Mouse (Mus musculus): ENCODE measurements around the gene Syncrip. TPM values are rescaled to one million over a fixed set of nuclear protein-coding genes. Genes with fewer than 3 reads are reported as not detected.

Gene Syncrip
- polyA plus RNA-seq, 1 experiment from 2014 or later = 60.3 TPM

DNA sequence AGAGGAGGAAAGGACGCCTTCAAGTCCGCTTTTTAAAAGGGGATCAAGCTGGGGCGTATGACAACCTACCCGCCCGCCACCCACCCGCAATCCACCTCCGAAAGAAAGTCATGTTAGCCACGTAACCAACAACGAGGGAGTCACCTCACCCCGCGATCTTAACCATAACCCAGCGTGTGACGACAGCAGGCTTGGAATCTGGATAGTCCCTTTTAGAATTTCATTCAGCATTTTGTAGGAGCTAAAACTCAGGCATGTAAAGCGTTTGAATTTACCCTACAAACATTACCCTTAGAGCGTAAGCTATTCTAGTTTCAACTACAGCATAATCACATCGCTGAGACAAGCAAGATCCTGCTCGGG, 43.2 kb downstream of the Syncrip start:
- WGBS = 1% methylated on average over 17 of the region's 17 CpGs
- peak; percentile 29; the same call in 1 of the 2 replicates for ATAC-seq (ENCODE audit: insufficient number of reproducible peaks, insufficient read depth, low FRiP score, low read depth)
- Histone ChIP-seq H3K27ac (replicated peaks in 1 of 2; ENCODE audit: control insufficient read depth in 1 of 2, insufficient read depth in 1 of 2, low read depth in 2 of 2, low read length in 2 of 2) (peak overlapping the region; percentile 81 to 94), H3K9ac (ENCODE audit: low read length) (peak overlapping the region; percentile 93), H3K4me1 (ENCODE audit: control insufficient read depth in 2 of 2, insufficient read depth in 2 of 2, low read length in 2 of 2) (peaks cover 0 to 16% of the 10 kb centered on the region in 2 experiments; a peak in 3 of 4 replicates), H3K4me2 (ENCODE audit: low read length) (peak overlapping the region; percentile 90), H3K4me3 (ENCODE audit: control insufficient read depth in 1 of 2, insufficient read depth in 1 of 2, low read depth in 1 of 2, low read length in 2 of 2) (peak overlapping the region; percentile 62 to 87), H3K9me3 (ENCODE audit: control insufficient read depth, low read length) (no peaks in the 10 kb centered on the region), H3K36me3 (ENCODE audit: control insufficient read depth, insufficient read depth, low read length) (peaks cover 11% of the 10 kb centered on the region), H3K27me3 (ENCODE audit: control insufficient read depth, insufficient read depth, low read length) (no peaks in the 10 kb centered on the region)

DNA sequence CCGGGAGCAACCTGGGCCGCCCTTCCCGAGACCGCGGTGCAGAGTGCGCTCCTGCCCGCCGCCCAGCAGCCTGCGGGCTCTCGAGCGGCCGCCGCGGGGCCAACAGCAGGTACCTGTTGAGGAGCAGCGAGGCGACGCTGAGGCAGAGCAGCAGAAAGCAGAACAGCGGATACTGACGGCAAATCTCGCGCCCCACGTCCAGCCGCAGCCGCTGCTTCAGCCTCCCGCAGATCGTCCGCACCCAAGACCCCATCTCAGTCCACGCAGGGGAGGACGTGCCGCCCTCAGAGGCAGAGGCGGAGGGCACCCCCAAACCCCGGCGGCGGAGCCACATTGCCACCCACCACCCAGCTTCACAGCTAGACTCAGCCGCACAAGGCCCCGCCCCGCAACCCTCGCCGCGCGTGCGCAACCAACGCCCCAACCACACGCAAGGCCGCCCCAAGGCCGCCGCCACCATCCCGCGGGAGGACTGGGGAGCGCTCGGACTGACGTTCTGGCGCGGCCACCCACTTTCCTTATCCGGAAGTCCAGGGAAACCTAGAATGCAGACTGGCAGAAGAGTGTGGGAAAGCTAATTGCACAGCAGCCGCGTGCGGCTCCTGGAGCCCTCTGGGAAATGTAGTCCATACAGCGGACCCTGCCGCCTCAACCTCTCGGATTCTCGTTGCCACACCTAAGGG, 43.7 kb downstream of the Syncrip start, which contains the start of gene Snx14:
Gene Snx14, minus strand, starts transcription at position 404 of the 683 bp plus-strand sequence.
- Histone ChIP-seq H3K27me3 (ENCODE audit: control insufficient read depth, insufficient read depth, low read length) (no peaks in the 10 kb centered on the region), H3K4me2 (ENCODE audit: low read length) (peak within 1 kb of the TSS; percentile 90), H3K9me3 (ENCODE audit: control insufficient read depth, low read length) (no peaks in the 10 kb centered on the region), H3K9ac (ENCODE audit: low read length) (peak within 1 kb of the TSS; percentile 93), H3K4me1 (ENCODE audit: control insufficient read depth in 2 of 2, insufficient read depth in 2 of 2, low read length in 2 of 2) (peaks cover 0 to 16% of the 10 kb centered on the region in 2 experiments; a peak in 3 of 4 replicates), H3K27ac (replicated peaks in 1 of 2; ENCODE audit: control insufficient read depth in 1 of 2, insufficient read depth in 1 of 2, low read depth in 2 of 2, low read length in 2 of 2) (peak within 1 kb of the TSS; percentile 81 to 94), H3K36me3 (ENCODE audit: control insufficient read depth, insufficient read depth, low read length) (peaks cover 6% of the 10 kb centered on the region), H3K4me3 (ENCODE audit: control insufficient read depth in 1 of 2, insufficient read depth in 1 of 2, low read depth in 1 of 2, low read length in 2 of 2) (peak within 1 kb of the TSS; percentile 62 to 87)
- ATAC-seq (ENCODE audit: insufficient number of reproducible peaks, insufficient read depth, low FRiP score, low read depth) = peak; percentile 98
- under 1% methylated on average over 60 of the region's 62 CpGs for WGBS

DNA sequence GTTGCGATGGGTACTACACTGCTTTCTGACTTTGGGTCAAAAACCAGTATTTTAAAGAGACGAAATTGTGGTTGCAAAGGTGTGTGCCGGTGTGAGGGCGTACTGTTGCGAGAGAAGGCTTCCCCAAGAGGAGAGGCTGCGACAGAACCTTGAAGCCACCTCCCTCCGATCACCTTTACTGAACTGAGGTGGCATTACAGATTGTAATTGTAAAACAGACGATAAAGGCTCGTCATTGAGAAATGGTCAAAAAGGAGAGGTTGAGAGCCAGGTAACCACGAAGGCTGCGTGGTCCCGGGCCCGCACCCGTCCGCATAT, 44.2 kb downstream of the Syncrip start:
- WGBS = under 1% methylated on average over 15 of the region's 15 CpGs
- Histone ChIP-seq H3K27ac (replicated peaks in 1 of 2; ENCODE audit: control insufficient read depth in 1 of 2, insufficient read depth in 1 of 2, low read depth in 2 of 2, low read length in 2 of 2) (peak overlapping the region; percentile 81 to 94), H3K9me3 (ENCODE audit: control insufficient read depth, low read length) (no peaks in the 10 kb centered on the region), H3K4me3 (ENCODE audit: control insufficient read depth in 1 of 2, insufficient read depth in 1 of 2, low read depth in 1 of 2, low read length in 2 of 2) (peak overlapping the region; percentile 62 to 87), H3K36me3 (ENCODE audit: control insufficient read depth, insufficient read depth, low read length) (peaks cover 4% of the 10 kb centered on the region; the same call in 1 of the 2 replicates), H3K9ac (ENCODE audit: low read length) (peak overlapping the region; percentile 93), H3K4me1 (ENCODE audit: control insufficient read depth in 2 of 2, insufficient read depth in 2 of 2, low read length in 2 of 2) (peaks cover 0 to 16% of the 10 kb centered on the region in 2 experiments; a peak in 3 of 4 replicates), H3K4me2 (ENCODE audit: low read length) (peak overlapping the region; percentile 90), H3K27me3 (ENCODE audit: control insufficient read depth, insufficient read depth, low read length) (no peaks in the 10 kb centered on the region)
- ATAC-seq (ENCODE audit: insufficient number of reproducible peaks, insufficient read depth, low FRiP score, low read depth) = no peak

DNA sequence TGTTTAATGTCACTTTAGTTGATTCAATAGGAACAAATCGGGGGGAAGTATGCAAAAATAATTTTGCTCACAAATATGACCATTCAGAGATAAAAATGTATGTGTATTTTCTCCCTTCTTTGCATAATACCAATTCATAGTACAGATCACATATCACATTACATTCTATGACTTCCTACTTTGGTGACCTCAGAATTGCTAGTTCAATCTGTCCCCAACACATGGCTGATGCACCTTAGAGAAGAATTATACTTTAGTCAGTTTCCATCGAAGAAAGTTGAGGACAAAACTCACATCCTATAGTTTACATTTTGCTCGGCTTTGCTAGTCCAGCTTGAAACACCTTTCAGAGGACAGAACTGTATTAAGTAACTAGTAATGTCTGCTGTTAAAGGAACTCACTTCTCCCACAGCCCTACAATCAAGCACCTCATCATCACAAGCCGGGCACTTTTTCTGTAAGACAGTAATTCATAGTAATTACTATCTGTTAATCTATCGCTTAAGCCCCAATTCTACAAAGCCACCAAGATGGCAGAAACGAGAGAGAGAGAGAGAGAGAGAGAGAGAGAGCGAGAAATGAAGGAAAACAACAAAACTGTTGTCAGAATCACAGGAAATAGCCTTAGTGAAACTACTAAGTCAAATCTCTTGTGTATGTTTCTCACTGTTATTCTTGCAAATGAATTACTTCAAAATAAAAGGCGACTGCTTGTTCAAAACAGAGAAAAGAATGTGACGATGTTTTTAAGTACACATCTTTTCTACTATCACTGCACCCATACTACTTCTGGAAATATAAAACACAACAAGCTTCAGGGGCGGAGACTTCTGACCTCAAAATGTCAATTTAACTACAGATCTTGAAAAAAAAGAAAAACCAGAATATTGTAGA, 44.8 kb downstream of the Syncrip start:
- WGBS = 46% methylated on average over 10 of the region's 10 CpGs
- H3K4me3 ChIP-seq (ENCODE audit: control insufficient read depth in 1 of 2, insufficient read depth in 1 of 2, low read depth in 1 of 2, low read length in 2 of 2) = peak overlapping the region; percentile 62 to 87
- H3K27me3 ChIP-seq (ENCODE audit: control insufficient read depth, insufficient read depth, low read length) = no peaks in the 10 kb centered on the region
- peaks cover 4% of the 10 kb centered on the region; the same call in 1 of the 2 replicates for H3K36me3 ChIP-seq (ENCODE audit: control insufficient read depth, insufficient read depth, low read length)
- no peaks in the 10 kb centered on the region for H3K9me3 ChIP-seq (ENCODE audit: control insufficient read depth, low read length)
- peak overlapping the region; percentile 93 for H3K9ac ChIP-seq (ENCODE audit: low read length)
- no peak for ATAC-seq (ENCODE audit: insufficient number of reproducible peaks, insufficient read depth, low FRiP score, low read depth)
- peaks cover 0 to 16% of the 10 kb centered on the region in 2 experiments; a peak in 3 of 4 replicates for H3K4me1 ChIP-seq (ENCODE audit: control insufficient read depth in 2 of 2, insufficient read depth in 2 of 2, low read length in 2 of 2)
- H3K27ac ChIP-seq (replicated peaks in 1 of 2; ENCODE audit: control insufficient read depth in 1 of 2, insufficient read depth in 1 of 2, low read depth in 2 of 2, low read length in 2 of 2) = peak overlapping the region; percentile 81 to 94; a peak in 2 of 4 replicates
- peak overlapping the region; percentile 90 for H3K4me2 ChIP-seq (ENCODE audit: low read length)

DNA sequence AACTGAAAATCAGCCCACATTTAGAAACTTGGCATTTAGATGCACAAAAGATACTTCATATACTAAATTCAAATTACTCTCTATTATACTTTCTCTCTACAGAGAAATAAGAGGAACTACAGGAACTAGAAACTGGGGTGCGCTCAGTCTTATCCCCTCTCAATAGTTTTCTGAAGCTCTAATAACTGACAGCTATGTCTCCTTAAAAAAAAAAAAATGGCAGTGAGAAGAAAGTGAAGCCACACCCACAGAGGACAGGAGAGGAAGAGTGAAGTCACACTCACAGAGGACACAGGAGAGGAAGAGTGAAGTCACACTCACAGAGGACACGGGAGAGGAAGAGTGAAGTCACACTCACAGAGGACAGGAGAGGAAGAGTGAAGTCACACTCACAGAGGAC, 58.0 kb downstream of the Syncrip start:
- no peak overlapping the region for H3K27ac ChIP-seq (replicated peaks in 1 of 2; ENCODE audit: control insufficient read depth in 1 of 2, insufficient read depth in 1 of 2, low read depth in 2 of 2, low read length in 2 of 2)
- H3K4me3 ChIP-seq (ENCODE audit: control insufficient read depth in 1 of 2, insufficient read depth in 1 of 2, low read depth in 1 of 2, low read length in 2 of 2) = no peak overlapping the region
- 83% methylated on average over 2 of the region's 2 CpGs for WGBS
- no peak overlapping the region for H3K4me2 ChIP-seq (ENCODE audit: low read length)
- no peak overlapping the region for H3K9ac ChIP-seq (ENCODE audit: low read length)
- 0 out of 2 replicates have a peak, but pooled peaks cover 8% of the 10 kb centered on the region for H3K9me3 ChIP-seq (ENCODE audit: control insufficient read depth, low read length)
- H3K36me3 ChIP-seq (ENCODE audit: control insufficient read depth, insufficient read depth, low read length) = peaks cover 19% of the 10 kb centered on the region
- peaks cover 0 to 6% of the 10 kb centered on the region in 2 experiments; a peak in 2 of 4 replicates for H3K4me1 ChIP-seq (ENCODE audit: control insufficient read depth in 2 of 2, insufficient read depth in 2 of 2, low read length in 2 of 2)
- no peak for ATAC-seq (ENCODE audit: insufficient number of reproducible peaks, insufficient read depth, low FRiP score, low read depth)
- no peaks in the 10 kb centered on the region for H3K27me3 ChIP-seq (ENCODE audit: control insufficient read depth, insufficient read depth, low read length)

DNA sequence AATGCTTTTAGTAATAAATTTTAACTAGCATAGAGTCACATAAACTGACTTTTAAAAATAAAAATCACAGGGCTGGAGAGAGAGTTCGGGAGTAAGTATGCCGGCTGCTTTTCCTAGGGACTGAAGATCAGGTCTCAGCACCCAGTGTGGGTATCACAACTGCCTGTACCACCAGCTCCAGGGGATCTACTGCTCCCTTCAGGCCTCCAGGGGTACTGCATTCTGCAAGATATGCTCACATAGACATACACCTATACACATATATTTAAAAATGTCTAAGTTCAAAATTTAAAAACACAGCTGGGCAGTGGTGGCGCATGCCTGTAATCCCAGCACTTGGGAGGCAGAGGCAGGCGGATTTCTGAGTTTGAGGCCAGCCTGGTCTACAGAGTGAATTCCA, 59.9 kb downstream of the Syncrip start:
- Histone ChIP-seq H3K9ac (ENCODE audit: low read length) (no peak overlapping the region), H3K27ac (replicated peaks in 1 of 2; ENCODE audit: control insufficient read depth in 1 of 2, insufficient read depth in 1 of 2, low read depth in 2 of 2, low read length in 2 of 2) (no peak overlapping the region), H3K27me3 (ENCODE audit: control insufficient read depth, insufficient read depth, low read length) (no peaks in the 10 kb centered on the region), H3K4me1 (ENCODE audit: control insufficient read depth in 2 of 2, insufficient read depth in 2 of 2, low read length in 2 of 2) (peaks cover 0 to 6% of the 10 kb centered on the region in 2 experiments; a peak in 2 of 4 replicates), H3K36me3 (ENCODE audit: control insufficient read depth, insufficient read depth, low read length) (peaks cover 30% of the 10 kb centered on the region), H3K4me3 (ENCODE audit: control insufficient read depth in 1 of 2, insufficient read depth in 1 of 2, low read depth in 1 of 2, low read length in 2 of 2) (no peak overlapping the region), H3K4me2 (ENCODE audit: low read length) (no peak overlapping the region), H3K9me3 (ENCODE audit: control insufficient read depth, low read length) (0 out of 2 replicates have a peak, but pooled peaks cover 4% of the 10 kb centered on the region)
- ATAC-seq (ENCODE audit: insufficient number of reproducible peaks, insufficient read depth, low FRiP score, low read depth) = no peak
- 100% methylated on average over 4 of the region's 4 CpGs for WGBS

DNA sequence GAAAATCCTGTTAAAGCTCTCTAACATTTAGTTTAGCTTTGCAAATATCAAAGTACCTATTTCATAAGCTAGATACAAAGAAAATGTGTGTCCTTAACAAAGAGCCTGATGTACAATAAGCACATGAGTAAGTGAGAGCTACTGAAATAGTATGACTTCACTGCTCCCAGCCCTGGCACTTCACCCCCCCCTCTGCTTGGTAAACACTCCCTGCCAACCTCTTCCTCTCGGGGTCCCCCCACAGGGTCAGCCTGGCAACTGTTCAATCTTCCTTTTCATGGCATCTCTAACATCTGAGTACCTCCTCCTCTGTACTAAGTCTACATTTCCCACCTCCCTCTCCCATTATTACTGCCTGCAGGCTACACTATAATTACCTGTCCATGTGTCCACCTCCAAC, 65.6 kb downstream of the Syncrip start:
- Histone ChIP-seq H3K9me3 (ENCODE audit: control insufficient read depth, low read length) (no peaks in the 10 kb centered on the region), H3K4me1 (ENCODE audit: control insufficient read depth in 2 of 2, insufficient read depth in 2 of 2, low read length in 2 of 2) (no peaks in the 10 kb centered on the region), H3K27ac (replicated peaks in 1 of 2; ENCODE audit: control insufficient read depth in 1 of 2, insufficient read depth in 1 of 2, low read depth in 2 of 2, low read length in 2 of 2) (no peak overlapping the region), H3K9ac (ENCODE audit: low read length) (no peak overlapping the region), H3K4me2 (ENCODE audit: low read length) (no peak overlapping the region), H3K4me3 (ENCODE audit: control insufficient read depth in 1 of 2, insufficient read depth in 1 of 2, low read depth in 1 of 2, low read length in 2 of 2) (no peak overlapping the region), H3K27me3 (ENCODE audit: control insufficient read depth, insufficient read depth, low read length) (no peaks in the 10 kb centered on the region), H3K36me3 (ENCODE audit: control insufficient read depth, insufficient read depth, low read length) (peaks cover 43% of the 10 kb centered on the region)
- WGBS = 70% methylated on average over 1 of the region's 1 CpGs
- ATAC-seq (ENCODE audit: insufficient number of reproducible peaks, insufficient read depth, low FRiP score, low read depth) = no peak

Data from heart, embryonic 14.5 days (tissue).